Mouse (Mus musculus) inflammation-experienced regulatory T-cells, adult 6 months (primary cell): Measurements from ENCODE around the gene Guca1a. TPM values are rescaled to one million over a fixed set of nuclear protein-coding genes. Genes with fewer than 3 reads are reported as not detected.
"Not testable (repeated sequence)": the region's sequence is repeated elsewhere in the genome, so short reads cannot be mapped to it uniquely, and the experiment has no call there.

ENCODE experiments used
- ATAC-seq: one replicate; pipeline ENCODE4 v1.8.0; 2017
- polyA plus RNA-seq, 3 experiments: library from polyadenylated mRNA; unstranded; fragments of 100-300 nt; shearing (Covaris generic); gene quantifications; one replicate each; pipeline ENCODE4 v1.2.1; 2017

Guca1a gene
- not detected for polyA plus RNA-seq

GRCm38 (mm10) chr17:47400451-47400850, at the start of gene Guca1a:
Gene Guca1a, minus strand, starts transcription at chr17:47400584.
- ATAC-seq = no peak

GRCm38 (mm10) chr17:47449432-47449831, 49.0 kb upstream of the Guca1a start:
- ATAC-seq = no peak

- ATAC-seq = no peak
Observed at GRCm38 (mm10) chr17:47448523-47449372, 48.4 kb upstream of the Guca1a start.

- no peak for ATAC-seq
Observed at GRCm38 (mm10) chr17:47446561-47446960, 46.2 kb upstream of the Guca1a start.

DNA sequence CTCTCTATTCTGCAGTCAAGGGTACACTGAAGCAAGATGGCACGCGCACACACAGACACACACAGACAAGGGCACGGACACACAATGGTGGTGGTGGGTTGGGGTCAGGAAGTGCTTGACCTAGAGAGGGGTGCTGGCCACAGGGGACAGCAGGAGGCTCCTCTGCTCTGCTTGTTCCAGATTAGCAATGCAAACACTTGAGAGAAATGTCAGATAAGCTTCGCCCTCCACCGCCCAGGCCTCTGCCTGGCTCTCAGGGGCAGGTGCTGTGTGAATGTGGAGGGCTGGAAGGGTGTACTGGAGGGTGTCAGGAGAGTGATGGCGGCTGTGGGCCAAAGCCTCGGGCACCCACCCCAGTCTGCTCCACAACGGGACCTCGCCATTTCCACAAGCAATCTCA, 45.6 kb upstream of the Guca1a start:
- ATAC-seq = no peak

- ATAC-seq = no peak
Observed at GRCm38 (mm10) chr17:47445518-47445917, 45.1 kb upstream of the Guca1a start.

GRCm38 (mm10) chr17:47444113-47444512, 43.7 kb upstream of the Guca1a start:
- ATAC-seq = no peak

GRCm38 (mm10) chr17:47442271-47442670, 41.9 kb upstream of the Guca1a start:
- no peak for ATAC-seq

DNA sequence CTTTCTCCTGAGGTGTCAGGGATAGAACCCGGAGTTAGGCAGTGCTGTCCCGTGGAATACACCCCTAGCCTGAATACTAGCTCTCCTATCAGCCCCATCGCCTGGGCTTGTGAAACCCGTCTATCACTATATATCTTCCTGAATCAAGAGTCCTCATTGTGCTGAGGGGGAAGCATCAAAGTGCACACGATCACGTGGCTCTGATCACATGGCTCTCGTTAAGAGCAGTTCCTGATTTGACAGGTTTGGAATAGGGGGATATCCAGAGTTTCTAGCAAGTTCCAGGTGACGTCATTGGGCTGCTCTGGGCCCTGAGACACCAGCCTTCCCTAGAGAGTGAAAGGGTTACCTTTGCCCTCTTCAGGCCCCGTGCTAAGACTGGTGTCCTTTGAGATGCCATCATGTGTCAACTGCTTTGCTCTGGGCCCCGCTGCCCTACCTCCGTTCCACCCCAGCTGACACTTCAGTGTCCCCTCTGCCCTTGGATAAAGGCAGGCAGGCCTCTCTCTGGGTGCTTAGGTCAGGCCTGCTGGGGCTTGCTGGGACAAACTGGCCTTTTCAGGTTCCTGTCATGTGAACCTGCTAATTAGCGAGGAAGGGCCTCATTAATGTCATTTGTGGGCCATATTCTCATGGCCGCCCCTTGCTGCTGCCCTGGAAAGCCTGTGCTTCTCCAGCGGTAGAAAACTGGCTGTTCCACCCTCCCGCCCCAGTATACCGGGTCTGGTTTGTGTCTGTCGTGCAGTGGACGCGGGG, 41.1 kb upstream of the Guca1a start:
- no peak for ATAC-seq

GRCm38 (mm10) chr17:47440359-47440890, 40.0 kb upstream of the Guca1a start:
- no peak for ATAC-seq

- no peak for ATAC-seq
Observed at GRCm38 (mm10) chr17:47439396-47440028, 39.1 kb upstream of the Guca1a start.

- no peak for ATAC-seq
Observed at GRCm38 (mm10) chr17:47438611-47439010, 38.2 kb upstream of the Guca1a start.

DNA sequence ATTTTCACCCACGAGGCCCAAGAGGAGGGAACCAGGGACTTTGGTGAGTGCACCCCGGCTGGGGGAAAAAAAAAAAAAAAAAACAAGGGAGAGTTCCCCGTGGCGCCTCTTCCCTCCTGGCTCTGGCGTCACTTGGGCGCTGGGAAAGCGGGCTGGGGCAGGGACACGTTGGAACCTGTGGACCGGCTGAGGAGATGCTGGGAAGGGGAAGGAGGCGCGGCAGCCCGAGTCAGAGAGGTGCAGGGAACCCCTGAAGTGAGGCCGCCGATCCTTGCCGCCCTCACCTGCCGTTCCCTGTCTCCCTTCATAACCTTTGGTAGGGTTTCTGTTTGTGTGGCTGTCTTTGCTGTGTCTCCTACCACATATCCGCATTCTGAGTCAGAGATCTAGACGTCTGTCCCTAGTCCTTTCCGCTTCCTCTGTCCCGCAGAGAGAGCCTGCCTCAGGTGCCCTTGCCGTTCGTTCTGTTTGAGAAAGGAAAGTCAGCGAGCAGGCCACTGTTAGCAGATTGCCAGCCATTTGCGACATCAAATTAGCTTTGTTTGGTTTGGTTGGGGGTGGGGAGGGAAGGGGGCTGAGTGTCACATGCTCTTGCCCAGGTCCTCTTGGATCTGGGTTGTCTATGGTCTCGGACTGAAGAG, 36.6 kb upstream of the Guca1a start, which contains the start of gene 1700001C19Rik:
1700001C19Rik (minus strand) TSS at position 470 of the 641 bp plus-strand sequence.
- ATAC-seq = peak; percentile 63

GRCm38 (mm10) chr17:47436156-47436906, 35.9 kb upstream of the Guca1a start, which contains the start of gene AI661453:
Gene AI661453, plus strand, starts transcription at chr17:47436615.
- peak; percentile 7 for ATAC-seq

- ATAC-seq = no peak
Observed at GRCm38 (mm10) chr17:47430815-47431214, 30.4 kb upstream of the Guca1a start.

GRCm38 (mm10) chr17:47428831-47429304, 28.5 kb upstream of the Guca1a start:
- no peak for ATAC-seq

GRCm38 (mm10) chr17:47427316-47427715, 26.9 kb upstream of the Guca1a start:
- no peak for ATAC-seq

DNA sequence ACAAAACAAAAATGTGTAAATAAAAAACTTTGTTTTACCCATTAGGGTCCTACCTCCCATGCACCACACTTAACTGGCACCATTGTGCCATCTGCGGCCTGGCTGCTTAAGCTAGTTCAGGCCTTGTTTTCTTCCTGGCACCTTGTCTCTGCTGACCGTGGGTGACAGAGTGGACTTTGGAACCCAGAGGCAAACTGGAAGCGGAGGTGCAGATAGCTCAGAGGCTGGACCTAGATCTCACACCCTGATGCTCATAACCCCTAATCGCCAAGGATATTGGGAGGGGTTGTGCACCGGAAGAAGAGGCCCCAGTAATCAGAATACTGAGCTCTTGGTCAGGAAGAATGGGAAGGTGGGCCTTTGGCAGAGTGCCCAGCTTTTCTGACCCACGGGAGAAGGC, 23.8 kb upstream of the Guca1a start:
- no peak for ATAC-seq

- ATAC-seq = not testable (repeated sequence)
Observed at GRCm38 (mm10) chr17:47422616-47423015, 22.2 kb upstream of the Guca1a start.

DNA sequence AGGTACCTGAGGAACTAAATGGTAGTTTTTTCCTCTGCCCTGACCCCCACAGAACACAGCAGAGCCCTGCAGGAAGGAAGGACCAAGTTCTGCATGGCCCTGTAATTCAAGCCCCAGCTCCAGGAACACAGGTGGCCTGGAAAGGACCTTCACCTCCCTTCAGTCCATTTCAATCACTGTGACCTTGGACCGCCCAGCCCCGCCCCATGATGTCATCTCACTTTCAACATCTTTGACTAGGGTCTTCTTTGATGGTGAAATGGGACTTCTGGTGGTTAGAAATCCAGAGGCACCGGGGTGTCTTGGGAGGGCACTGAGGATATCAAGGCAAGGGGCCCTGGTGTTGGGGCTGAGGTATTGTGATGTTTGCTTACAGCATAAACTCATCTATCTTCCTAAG, 21.2 kb upstream of the Guca1a start:
- ATAC-seq = no peak

GRCm38 (mm10) chr17:47420195-47420594, 19.8 kb upstream of the Guca1a start:
- ATAC-seq = no peak
